Mouse (Mus musculus): ENCODE measurements around the gene Ccnjl. TPM values are rescaled to one million over a fixed set of nuclear protein-coding genes. Genes with fewer than 3 reads are reported as not detected.

Gene Ccnjl
- polyA plus RNA-seq, 1 experiment: 0.14 TPM

DNA sequence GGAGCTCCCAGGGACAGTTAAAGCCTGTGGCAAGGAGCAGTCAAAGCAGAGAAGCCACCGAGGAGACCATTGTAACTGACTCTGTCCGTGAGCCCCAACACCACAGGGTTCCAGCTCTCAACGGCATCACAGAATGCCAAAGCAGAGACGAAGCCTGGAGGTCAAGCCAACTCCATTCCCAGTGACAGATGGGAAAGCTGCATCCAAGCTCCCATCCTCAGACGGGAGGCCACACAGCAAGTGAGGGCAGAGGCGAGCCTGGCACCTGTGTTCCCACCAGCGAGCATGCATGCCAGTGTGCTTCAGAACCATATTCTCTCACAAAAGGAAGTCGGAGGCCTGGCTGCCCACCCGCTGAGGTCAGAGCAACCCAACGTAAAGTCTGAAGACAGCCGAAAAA, 10.9 kb upstream of the Ccnjl start:
- H3K79me2 ChIP-seq (ENCODE audit: control insufficient read depth, insufficient read depth): no peaks in the 10 kb centered on the region
- H3ac ChIP-seq (ENCODE audit: control insufficient read depth, insufficient read length): no peak overlapping the region
- H3K36me3 ChIP-seq (ENCODE audit: control insufficient read depth, insufficient read depth): no peaks in the 10 kb centered on the region
- no peak overlapping the region for H3K4me2 ChIP-seq (ENCODE audit: low read depth)
- H3K4me3 ChIP-seq: no peak overlapping the region
- TF ChIP-seq MYOG (IDR thresholded peaks at IDR 0.05; ENCODE audit: control insufficient read depth in 1 of 3, insufficient read depth in 1 of 3, insufficient read length in 2 of 3, low read depth in 2 of 3) (no peak), CEBPB (IDR thresholded peaks at IDR 0.05; ENCODE audit: insufficient read depth, poor library complexity, severe bottlenecking) (no peak), USF1 (IDR thresholded peaks at IDR 0.05; ENCODE audit: low read depth) (no peak), TCF3 (IDR thresholded peaks at IDR 0.05; ENCODE audit: insufficient read length, low read depth) (no peak), SRF (IDR thresholded peaks at IDR 0.05; ENCODE audit: control insufficient read depth, insufficient read length, low read depth) (no peak), POLR2A (IDR thresholded peaks at IDR 0.05; ENCODE audit: insufficient read length, low read depth) (no peak)
- peaks cover 16% of the 10 kb centered on the region for H3K27me3 ChIP-seq (ENCODE audit: control insufficient read depth, insufficient read depth, insufficient read length)

DNA sequence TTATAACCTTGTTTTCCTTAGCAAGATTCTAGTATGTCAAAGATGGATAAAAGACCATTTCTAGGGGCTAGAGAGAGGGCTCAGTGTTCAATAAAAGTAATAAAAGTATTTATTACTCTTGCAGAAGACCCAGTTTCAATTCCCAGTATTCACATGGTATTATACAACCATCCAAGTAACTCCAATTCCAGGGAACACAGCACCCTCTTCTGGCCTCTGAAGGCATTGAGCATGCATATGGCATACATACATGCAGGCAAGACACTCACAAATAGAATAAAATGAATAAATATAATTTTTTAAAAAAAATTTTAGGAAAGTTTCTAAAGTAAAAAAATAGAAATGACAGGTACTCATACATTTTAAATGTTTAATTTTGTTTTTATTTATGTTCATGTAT, 10.5 kb upstream of the Ccnjl start:
- no peaks in the 10 kb centered on the region for H3K79me2 ChIP-seq (ENCODE audit: control insufficient read depth, insufficient read depth)
- H3ac ChIP-seq (ENCODE audit: control insufficient read depth, insufficient read length): no peak overlapping the region
- H3K27me3 ChIP-seq (ENCODE audit: control insufficient read depth, insufficient read depth, insufficient read length): peaks cover 20% of the 10 kb centered on the region
- no peak for TF ChIP-seq E2F4 (IDR thresholded peaks at IDR 0.05; ENCODE audit: insufficient read depth)
- no peak for TF ChIP-seq USF1 (IDR thresholded peaks at IDR 0.05; ENCODE audit: low read depth)
- TF ChIP-seq TCF12 (IDR thresholded peaks at IDR 0.05; ENCODE audit: insufficient read depth, poor library complexity, severe bottlenecking): no peak
- TF ChIP-seq MYOG (IDR thresholded peaks at IDR 0.05; ENCODE audit: control insufficient read depth in 1 of 3, insufficient read depth in 1 of 3, insufficient read length in 2 of 3, low read depth in 2 of 3): no peak
- TF ChIP-seq REST (IDR thresholded peaks at IDR 0.05; ENCODE audit: insufficient read depth, insufficient read length): no peak
- TF ChIP-seq MAX (IDR thresholded peaks at IDR 0.05; ENCODE audit: low read depth): no peak
- no peaks in the 10 kb centered on the region for H3K36me3 ChIP-seq (ENCODE audit: control insufficient read depth, insufficient read depth)
- no peak overlapping the region for H3K4me2 ChIP-seq (ENCODE audit: low read depth)
- H3K4me3 ChIP-seq: no peak overlapping the region

DNA sequence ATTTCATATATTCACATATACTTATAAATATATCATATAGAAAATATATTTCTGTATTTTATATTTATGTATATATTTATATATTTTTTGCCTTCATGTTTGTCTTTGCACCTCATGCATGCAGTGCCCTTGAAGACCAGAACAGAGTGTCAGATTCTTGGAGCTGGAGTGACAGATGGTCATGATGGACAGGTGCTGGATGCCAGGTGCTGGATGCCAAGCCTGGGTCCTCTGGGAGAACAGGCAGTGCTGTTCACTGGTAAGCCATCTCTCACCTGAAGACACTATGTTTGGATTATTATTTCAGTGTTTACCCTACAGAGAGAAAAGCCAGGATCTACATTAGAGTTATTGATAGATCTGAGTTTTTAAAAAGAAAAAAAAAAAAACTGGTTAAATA, 9.8 kb upstream of the Ccnjl start:
- no peak overlapping the region for H3K4me3 ChIP-seq
- peaks cover 21% of the 10 kb centered on the region for H3K27me3 ChIP-seq (ENCODE audit: control insufficient read depth, insufficient read depth, insufficient read length)
- TF ChIP-seq POLR2A (IDR thresholded peaks at IDR 0.05; ENCODE audit: insufficient read length, low read depth) (no peak), MAX (IDR thresholded peaks at IDR 0.05; ENCODE audit: low read depth) (no peak), USF1 (IDR thresholded peaks at IDR 0.05; ENCODE audit: low read depth) (no peak)
- no peak overlapping the region for H3ac ChIP-seq (ENCODE audit: control insufficient read depth, insufficient read length)
- H3K4me2 ChIP-seq (ENCODE audit: low read depth): no peak overlapping the region
- H3K79me2 ChIP-seq (ENCODE audit: control insufficient read depth, insufficient read depth): no peaks in the 10 kb centered on the region
- no peaks in the 10 kb centered on the region for H3K36me3 ChIP-seq (ENCODE audit: control insufficient read depth, insufficient read depth)

GRCm38 (mm10) chr11:43520521-43520920, 8.1 kb upstream of the Ccnjl start:
- Histone ChIP-seq H3K4me3 (no peak overlapping the region), H3K4me2 (ENCODE audit: low read depth) (no peak overlapping the region), H3ac (ENCODE audit: control insufficient read depth, insufficient read length) (no peak overlapping the region), H3K79me2 (ENCODE audit: control insufficient read depth, insufficient read depth) (no peaks in the 10 kb centered on the region), H3K36me3 (ENCODE audit: control insufficient read depth, insufficient read depth) (no peaks in the 10 kb centered on the region), H3K27me3 (ENCODE audit: control insufficient read depth, insufficient read depth, insufficient read length) (peaks cover 27% of the 10 kb centered on the region)
- TF ChIP-seq USF1 (IDR thresholded peaks at IDR 0.05; ENCODE audit: low read depth) (no peak), MYOD1 (IDR thresholded peaks at IDR 0.05; ENCODE audit: control insufficient read depth in 1 of 3, insufficient read length in 2 of 3, low read depth in 2 of 3) (no peak), POLR2A (IDR thresholded peaks at IDR 0.05; ENCODE audit: insufficient read length, low read depth) (no peak), MAX (IDR thresholded peaks at IDR 0.05; ENCODE audit: low read depth) (no peak), TCF12 (IDR thresholded peaks at IDR 0.05; ENCODE audit: insufficient read depth, poor library complexity, severe bottlenecking) (no peak), E2F4 (IDR thresholded peaks at IDR 0.05; ENCODE audit: insufficient read depth) (no peak), POLR2AphosphoS2 (IDR thresholded peaks at IDR 0.05; ENCODE audit: insufficient read length, low read depth) (no peak), MYOG (IDR thresholded peaks at IDR 0.05; ENCODE audit: control insufficient read depth in 1 of 3, insufficient read depth in 1 of 3, insufficient read length in 2 of 3, low read depth in 2 of 3) (no peak), REST (IDR thresholded peaks at IDR 0.05; ENCODE audit: insufficient read depth, insufficient read length) (no peak), TCF3 (IDR thresholded peaks at IDR 0.05; ENCODE audit: insufficient read length, low read depth) (no peak)

DNA sequence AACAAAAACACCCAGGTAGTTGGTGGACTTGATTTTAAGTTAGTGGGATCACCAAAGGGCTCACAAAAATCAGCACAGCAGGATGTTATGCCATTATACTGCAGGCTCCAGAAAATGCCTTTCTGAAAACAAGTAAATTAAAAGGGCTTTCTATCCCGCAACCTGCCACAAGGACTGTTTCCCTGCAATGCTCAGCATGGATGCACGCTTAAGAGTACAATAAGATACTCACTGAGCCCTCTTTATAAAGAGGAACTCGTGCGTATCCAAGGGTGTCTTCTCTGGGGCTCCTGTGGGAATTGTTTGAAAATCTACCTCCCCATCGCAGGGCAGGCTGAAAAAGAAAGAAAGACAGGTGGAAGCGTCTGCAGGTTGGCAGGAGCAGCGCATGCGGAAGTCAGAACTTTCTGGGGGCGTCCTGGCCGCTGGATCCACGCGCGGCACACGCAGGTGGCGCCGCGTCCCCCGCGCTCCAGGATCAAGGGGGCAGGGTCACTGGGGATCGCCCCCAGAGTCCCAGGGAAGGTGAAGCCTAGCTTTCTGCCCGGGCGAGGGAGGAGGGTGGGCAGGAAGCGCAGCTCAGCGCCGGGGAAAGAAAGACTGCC, 404 bp upstream of the Ccnjl start:
- H3K79me2 ChIP-seq (ENCODE audit: control insufficient read depth, insufficient read depth): no peaks in the 10 kb centered on the region
- peak overlapping the region; percentile 53 for H3K4me2 ChIP-seq (ENCODE audit: low read depth)
- H3K36me3 ChIP-seq (ENCODE audit: control insufficient read depth, insufficient read depth): no peaks in the 10 kb centered on the region
- peaks cover 31% of the 10 kb centered on the region for H3K27me3 ChIP-seq (ENCODE audit: control insufficient read depth, insufficient read depth, insufficient read length)
- H3ac ChIP-seq (ENCODE audit: control insufficient read depth, insufficient read length): no peak overlapping the region
- no peak for TF ChIP-seq REST (IDR thresholded peaks at IDR 0.05; ENCODE audit: insufficient read depth, insufficient read length)
- H3K4me3 ChIP-seq: no peak overlapping the region

- TF ChIP-seq MYOD1 (IDR thresholded peaks at IDR 0.05; ENCODE audit: control insufficient read depth in 1 of 3, insufficient read length in 2 of 3, low read depth in 2 of 3): no peak
- TF ChIP-seq USF1 (IDR thresholded peaks at IDR 0.05; ENCODE audit: low read depth): no peak
- TF ChIP-seq MYOG (IDR thresholded peaks at IDR 0.05; ENCODE audit: control insufficient read depth in 1 of 3, insufficient read depth in 1 of 3, insufficient read length in 2 of 3, low read depth in 2 of 3): no peak
- no peak for TF ChIP-seq POLR2AphosphoS2 (IDR thresholded peaks at IDR 0.05; ENCODE audit: insufficient read length, low read depth)
- no peak for TF ChIP-seq TCF12 (IDR thresholded peaks at IDR 0.05; ENCODE audit: insufficient read depth, poor library complexity, severe bottlenecking)
- TF ChIP-seq TCF3 (IDR thresholded peaks at IDR 0.05; ENCODE audit: insufficient read length, low read depth): no peak
- TF ChIP-seq E2F4 (IDR thresholded peaks at IDR 0.05; ENCODE audit: insufficient read depth): no peak
- no peak for TF ChIP-seq MAX (IDR thresholded peaks at IDR 0.05; ENCODE audit: low read depth)
- TF ChIP-seq POLR2A (IDR thresholded peaks at IDR 0.05; ENCODE audit: insufficient read length, low read depth): no peak
- no peak for TF ChIP-seq CEBPB (IDR thresholded peaks at IDR 0.05; ENCODE audit: insufficient read depth, poor library complexity, severe bottlenecking)
- TF ChIP-seq SRF (IDR thresholded peaks at IDR 0.05; ENCODE audit: control insufficient read depth, insufficient read length, low read depth): no peak
- no peak for TF ChIP-seq REST (IDR thresholded peaks at IDR 0.05; ENCODE audit: insufficient read depth, insufficient read length)
- Histone ChIP-seq H3K4me3 (no peak overlapping the region), H3K27me3 (ENCODE audit: control insufficient read depth, insufficient read depth, insufficient read length) (peaks cover 31% of the 10 kb centered on the region), H3K36me3 (ENCODE audit: control insufficient read depth, insufficient read depth) (no peaks in the 10 kb centered on the region), H3K79me2 (ENCODE audit: control insufficient read depth, insufficient read depth) (no peaks in the 10 kb centered on the region), H3K4me2 (ENCODE audit: low read depth) (no peak overlapping the region), H3ac (ENCODE audit: control insufficient read depth, insufficient read length) (no peak overlapping the region)
Measured at GRCm38 (mm10) chr11:43530043-43530442, 1.5 kb downstream of the Ccnjl start.

Data from myocyte (in vitro differentiated cells).